Mouse (Mus musculus) small intestine, adult 2 months (tissue): ENCODE measurements at regions not wholly inside any gene's neighbourhood (a gene's known extent, or its start where the extent isn't known, plus 50 kb on each side); places are given as distances from the start of the nearest gene placed in this dataset.

ENCODE experiments used
- CTCF ChIP-seq: fragments of 200-500 bp; IDR thresholded peaks from 2 replicates; pipeline ENCODE4 v1.5.1; 2012; ENCODE audit warnings: low read depth, mild to moderate bottlenecking, control low read depth, inconsistent platforms, low read length, moderate library complexity, mixed read lengths; ENCODE audit not compliant: insufficient replicate concordance, insufficient read length; ENCODE audit errors: extremely low read depth
- POLR2A ChIP-seq: fragments of 200-500 bp; IDR thresholded peaks from 2 replicates; pipeline ENCODE4 v1.6.1; 2012; ENCODE audit warnings: low read depth, mild to moderate bottlenecking, control low read depth, inconsistent platforms, low read length, moderate library complexity

DNA sequence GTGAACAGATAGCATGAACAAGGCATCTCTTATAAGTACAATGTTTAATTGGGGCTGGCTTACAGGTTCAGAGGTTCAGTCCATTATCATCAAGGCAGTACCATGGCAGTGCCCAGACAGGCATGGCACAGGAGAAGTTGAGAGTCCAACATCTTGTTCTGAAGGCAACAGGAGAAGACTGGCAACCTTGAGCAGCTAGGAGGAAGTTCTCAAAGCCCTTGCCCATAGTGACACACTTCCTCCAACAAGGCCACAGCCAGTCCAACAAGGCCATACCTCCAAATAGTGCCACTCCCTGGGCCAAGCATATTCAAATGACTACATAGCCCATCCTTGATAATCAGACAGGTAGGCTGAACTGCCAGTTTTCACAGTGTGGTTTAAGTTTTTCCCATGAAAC is 281.2 kb downstream of the Bcl11a start:
- TF ChIP-seq CTCF, result no peak
- TF ChIP-seq POLR2A, result no peak
